Mouse (Mus musculus): Measurements from ENCODE around the gene Gm11020. TPM values are rescaled to one million over a fixed set of nuclear protein-coding genes. Genes with fewer than 3 reads are reported as not detected.
"Not testable (repeated sequence)": the region's sequence is repeated elsewhere in the genome, so short reads cannot be mapped to it uniquely, and the experiment has no call there.

Gm11020 gene
- total and polyA plus RNA-seq, 2 experiments from 2014 or later: not detected

DNA sequence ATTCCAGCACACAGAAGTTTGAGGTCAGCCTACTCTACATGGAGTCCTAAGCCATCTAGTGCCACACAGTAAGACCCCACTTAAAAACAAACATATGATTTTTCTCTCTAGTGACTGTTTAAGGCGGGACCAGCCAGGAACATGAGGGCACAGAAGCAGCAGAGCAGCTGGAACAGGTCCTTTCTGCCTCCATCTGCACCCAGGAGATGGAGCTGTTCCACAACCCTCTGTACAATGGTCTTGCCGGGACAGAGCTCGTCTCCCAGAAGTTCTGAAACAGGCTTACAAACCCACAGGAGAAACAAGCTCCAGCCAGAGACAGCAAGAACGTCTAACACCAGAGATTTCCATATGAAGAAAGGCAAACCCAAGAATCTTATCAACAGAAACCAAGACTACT, 8.1 kb upstream of the Gm11020 start:
- ATAC-seq: no peak
- Histone ChIP-seq H3K9ac (no peak overlapping the region), H3K27me3 (ENCODE audit: insufficient read depth, low read length) (no peaks in the 10 kb centered on the region), H3K4me3 (ENCODE audit: low read depth, low read length) (no peak overlapping the region), H3K4me1 (ENCODE audit: insufficient read depth) (no peaks in the 10 kb centered on the region), H3K36me3 (ENCODE audit: insufficient read depth) (no peaks in the 10 kb centered on the region), H3K27ac (ENCODE audit: low read depth, low read length) (no peak overlapping the region), H3K4me2 (ENCODE audit: low read depth) (no peak overlapping the region), H3K9me3 (ENCODE audit: low read length) (no peaks in the 10 kb centered on the region)
- TF ChIP-seq CTCF (IDR thresholded peaks at IDR 0.05; ENCODE audit: low read depth): no peak
- WGBS: 77% methylated on average over 4 of the region's 4 CpGs
- DNase-seq: no peak

DNA sequence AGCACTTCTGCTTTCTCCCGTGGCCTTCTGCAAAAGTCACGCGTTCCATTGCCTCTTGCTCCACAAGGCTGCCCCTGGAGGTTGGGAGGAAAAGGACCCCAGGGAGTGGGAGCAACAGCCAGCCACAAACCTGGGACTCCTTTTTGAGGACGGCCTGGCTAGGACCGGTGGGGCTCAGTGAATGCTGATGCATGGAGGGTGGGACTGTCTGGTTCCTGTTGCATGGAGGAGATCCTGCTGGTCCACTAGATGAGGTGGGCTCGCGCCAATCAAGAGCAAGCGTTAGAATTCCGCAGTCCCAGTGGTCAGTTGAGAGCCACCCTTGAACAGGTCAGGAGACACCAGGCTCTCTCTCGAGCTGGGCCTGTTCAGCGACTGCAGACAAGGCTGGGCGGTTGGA, 563 bp downstream of the Gm11020 start, which contains the start of gene Cmtm2b:
TSS of gene Cmtm2b (plus strand) at position 301 of the 400 bp plus-strand sequence.
- H3K4me3 ChIP-seq (ENCODE audit: low read depth, low read length); H3K4me2 ChIP-seq (ENCODE audit: low read depth); H3K9me3 ChIP-seq (ENCODE audit: low read length); ATAC-seq; H3K36me3 ChIP-seq (ENCODE audit: insufficient read depth); H3K4me1 ChIP-seq (ENCODE audit: insufficient read depth); H3K9ac ChIP-seq; DNase-seq; H3K27ac ChIP-seq (ENCODE audit: low read depth, low read length); H3K27me3 ChIP-seq (ENCODE audit: insufficient read depth, low read length): not testable (repeated sequence)
- 87% methylated on average over 12 of the region's 12 CpGs for WGBS

DNA sequence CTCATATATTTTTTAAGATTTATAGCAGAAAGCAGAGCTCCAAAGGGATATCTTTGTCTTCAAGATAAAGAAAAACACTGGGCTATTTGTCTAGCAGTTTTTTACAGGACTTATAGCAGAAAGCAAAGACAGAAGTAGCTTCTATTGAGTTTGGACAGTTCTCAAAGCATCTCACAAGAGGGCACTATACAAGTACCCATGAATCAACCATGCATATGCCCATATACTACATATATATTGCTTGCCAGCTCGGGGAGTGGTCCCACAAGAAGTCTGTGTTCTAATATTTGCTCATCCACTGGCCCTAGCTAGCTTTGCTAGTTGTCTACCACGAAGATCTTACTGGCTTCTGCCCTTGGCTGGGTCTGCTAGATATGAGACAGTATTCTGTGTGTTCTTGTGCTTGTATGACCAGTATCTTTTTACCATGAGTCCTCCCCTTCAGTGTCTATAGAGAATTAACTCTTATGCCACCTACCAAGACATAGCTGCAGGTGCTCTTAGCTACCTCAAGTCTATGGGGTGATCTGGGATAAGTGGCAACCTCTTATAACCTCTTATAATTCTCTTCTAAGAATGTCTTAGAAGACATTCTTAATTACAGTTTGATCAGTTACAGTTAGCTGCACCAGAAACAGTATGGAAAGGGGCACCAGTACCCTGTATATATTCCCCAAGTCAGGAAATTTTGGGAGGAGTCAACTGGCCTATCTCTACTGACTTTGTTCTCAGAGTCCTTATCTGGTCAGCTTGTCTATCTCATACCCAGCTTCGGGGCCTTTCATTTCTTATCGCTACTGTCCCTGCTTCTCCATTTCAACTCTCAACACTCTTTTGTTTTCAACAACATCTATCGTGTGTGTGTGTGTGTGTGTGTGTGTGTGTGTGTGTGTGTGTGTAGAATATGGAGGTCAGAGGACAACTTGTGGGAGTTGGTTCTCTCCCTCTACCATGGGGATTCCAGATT, 11.6 kb downstream of the Gm11020 start:
- 82% methylated on average over 5 of the region's 5 CpGs for WGBS

DNA sequence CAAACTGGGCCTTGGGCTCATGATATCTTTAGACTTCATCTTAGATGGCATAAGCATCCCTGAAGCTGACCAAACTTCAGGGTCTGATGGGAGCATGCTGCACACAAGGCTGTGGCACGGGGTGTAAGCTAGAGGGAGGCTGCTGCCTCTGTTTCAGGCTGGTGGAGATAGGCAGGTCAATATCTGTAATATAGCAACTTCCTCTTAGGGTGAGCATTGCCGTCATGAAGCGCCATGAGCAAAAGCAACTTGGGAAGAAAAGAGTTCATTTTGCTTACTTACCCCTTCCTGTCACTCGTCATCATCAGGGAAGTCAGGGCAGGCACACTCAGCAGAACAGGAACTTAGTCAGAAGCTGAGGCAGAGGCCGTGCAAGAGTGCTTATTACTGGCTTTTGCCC, 12.4 kb downstream of the Gm11020 start:
- no peak for TF ChIP-seq CTCF (IDR thresholded peaks at IDR 0.05; ENCODE audit: low read depth)
- no peak overlapping the region for H3K4me2 ChIP-seq (ENCODE audit: low read depth)
- no peaks in the 10 kb centered on the region for H3K27me3 ChIP-seq (ENCODE audit: insufficient read depth, low read length)
- DNase-seq (no peak), ATAC-seq (no peak)
- H3K9me3 ChIP-seq (ENCODE audit: low read length): no peaks in the 10 kb centered on the region
- no peak overlapping the region for H3K9ac ChIP-seq
- no peak overlapping the region for H3K4me3 ChIP-seq (ENCODE audit: low read depth, low read length)
- no peaks in the 10 kb centered on the region for H3K4me1 ChIP-seq (ENCODE audit: insufficient read depth)
- WGBS: 75% methylated on average over 5 of the region's 5 CpGs
- no peak overlapping the region for H3K27ac ChIP-seq (ENCODE audit: low read depth, low read length)
- H3K36me3 ChIP-seq (ENCODE audit: insufficient read depth): no peaks in the 10 kb centered on the region

More for the DNA sequence above, 11.6 kb downstream of the Gm11020 start:
- H3K4me2 ChIP-seq (ENCODE audit: low read depth): no peak overlapping the region
- no peaks in the 10 kb centered on the region for H3K36me3 ChIP-seq (ENCODE audit: insufficient read depth)
- no peak overlapping the region for H3K9ac ChIP-seq
- DNase-seq (no peak), ATAC-seq (no peak)
- no peaks in the 10 kb centered on the region for H3K27me3 ChIP-seq (ENCODE audit: insufficient read depth, low read length)
- no peak overlapping the region for H3K27ac ChIP-seq (ENCODE audit: low read depth, low read length)
- H3K4me3 ChIP-seq (ENCODE audit: low read depth, low read length): no peak overlapping the region
- H3K4me1 ChIP-seq (ENCODE audit: insufficient read depth): no peaks in the 10 kb centered on the region
- no peaks in the 10 kb centered on the region for H3K9me3 ChIP-seq (ENCODE audit: low read length)
- no peak for TF ChIP-seq CTCF (IDR thresholded peaks at IDR 0.05; ENCODE audit: low read depth)

DNA sequence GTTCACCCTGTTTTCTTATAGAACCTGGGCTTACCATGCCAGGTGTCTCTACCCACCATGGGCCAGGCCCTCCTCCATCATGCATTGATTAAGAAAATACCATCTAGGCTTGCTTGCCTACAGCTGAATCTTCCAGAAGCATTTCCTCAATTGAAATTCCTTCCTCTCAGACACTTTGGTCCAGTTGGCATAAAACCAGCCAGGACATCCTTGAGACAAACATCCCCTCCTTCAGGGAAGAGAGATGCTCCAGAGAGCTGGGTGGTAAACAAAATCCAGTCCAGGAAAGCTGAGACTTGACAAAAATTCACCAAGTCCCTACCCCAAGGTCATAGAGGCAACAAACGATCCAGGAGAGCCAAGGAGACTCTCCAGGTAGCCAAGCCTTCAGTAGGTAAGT, 12.8 kb downstream of the Gm11020 start:
- no peaks in the 10 kb centered on the region for H3K9me3 ChIP-seq (ENCODE audit: low read length)
- H3K9ac ChIP-seq: no peak overlapping the region
- H3K36me3 ChIP-seq (ENCODE audit: insufficient read depth): no peaks in the 10 kb centered on the region
- H3K27ac ChIP-seq (ENCODE audit: low read depth, low read length): no peak overlapping the region
- DNase-seq (no peak), ATAC-seq (no peak)
- no peak overlapping the region for H3K4me3 ChIP-seq (ENCODE audit: low read depth, low read length)
- no peaks in the 10 kb centered on the region for H3K27me3 ChIP-seq (ENCODE audit: insufficient read depth, low read length)
- TF ChIP-seq CTCF (IDR thresholded peaks at IDR 0.05; ENCODE audit: low read depth): no peak
- WGBS: 90% methylated on average over 1 of the region's 1 CpGs
- no peak overlapping the region for H3K4me2 ChIP-seq (ENCODE audit: low read depth)
- no peaks in the 10 kb centered on the region for H3K4me1 ChIP-seq (ENCODE audit: insufficient read depth)

- no peak overlapping the region for H3K4me3 ChIP-seq (ENCODE audit: low read depth, low read length)
- H3K9ac ChIP-seq: no peak overlapping the region
- no peak overlapping the region for H3K27ac ChIP-seq (ENCODE audit: low read depth, low read length)
- H3K27me3 ChIP-seq (ENCODE audit: insufficient read depth, low read length): no peaks in the 10 kb centered on the region
- DNase-seq (no peak), ATAC-seq (no peak)
- TF ChIP-seq CTCF (IDR thresholded peaks at IDR 0.05; ENCODE audit: low read depth): no peak
- H3K9me3 ChIP-seq (ENCODE audit: low read length): no peaks in the 10 kb centered on the region
- WGBS: 76% methylated on average over 1 of the region's 1 CpGs
- no peaks in the 10 kb centered on the region for H3K36me3 ChIP-seq (ENCODE audit: insufficient read depth)
- H3K4me1 ChIP-seq (ENCODE audit: insufficient read depth): no peaks in the 10 kb centered on the region
- no peak overlapping the region for H3K4me2 ChIP-seq (ENCODE audit: low read depth)
Observed at GRCm38 (mm10) chr8:104336806-104337205, 15.4 kb downstream of the Gm11020 start.

DNA sequence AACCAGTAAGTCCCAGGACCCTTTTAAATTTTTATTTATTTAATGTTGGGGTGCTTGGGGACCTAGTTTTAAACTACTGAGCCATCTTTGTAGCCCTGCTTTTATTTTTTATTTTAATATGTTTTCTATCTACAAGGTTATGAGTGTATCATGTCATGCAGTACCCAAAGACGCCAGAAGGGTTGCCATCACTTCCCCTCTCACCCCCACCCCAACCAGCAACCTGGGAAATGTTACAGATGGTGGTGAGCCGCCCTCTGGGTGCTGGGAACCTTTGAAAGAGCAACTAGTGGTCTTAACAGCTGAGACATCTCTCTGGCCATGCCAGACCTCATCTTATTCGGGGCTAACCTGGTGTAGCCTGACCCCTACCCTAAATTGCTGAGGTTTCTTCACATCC, 16.5 kb downstream of the Gm11020 start:
- TF ChIP-seq CTCF (IDR thresholded peaks at IDR 0.05; ENCODE audit: low read depth): no peak
- 60% methylated on average over 3 of the region's 3 CpGs for WGBS
- H3K9me3 ChIP-seq (ENCODE audit: low read length): no peaks in the 10 kb centered on the region
- H3K4me3 ChIP-seq (ENCODE audit: low read depth, low read length): no peak overlapping the region
- H3K36me3 ChIP-seq (ENCODE audit: insufficient read depth): no peaks in the 10 kb centered on the region
- no peak overlapping the region for H3K4me2 ChIP-seq (ENCODE audit: low read depth)
- H3K27me3 ChIP-seq (ENCODE audit: insufficient read depth, low read length): no peaks in the 10 kb centered on the region
- ATAC-seq (no peak), DNase-seq (no peak)
- H3K27ac ChIP-seq (ENCODE audit: low read depth, low read length): no peak overlapping the region
- no peaks in the 10 kb centered on the region for H3K4me1 ChIP-seq (ENCODE audit: insufficient read depth)
- H3K9ac ChIP-seq: no peak overlapping the region
